Mouse (Mus musculus) lung, postnatal 0 days (tissue): ENCODE measurements at regions not wholly inside any gene's neighbourhood (a gene's known extent, or its start where the extent isn't known, plus 50 kb on each side); places are given as distances from the start of the nearest gene placed in this dataset.

ENCODE experiments used
- CTCF ChIP-seq: IDR thresholded peaks from 2 replicates; pipeline ENCODE4 v1.5.1; 2016; ENCODE audit warnings: antibody characterized with exemption, mild to moderate bottlenecking
- EP300 ChIP-seq: IDR thresholded peaks from 2 replicates; pipeline ENCODE4 v1.6.1; 2016; ENCODE audit warnings: antibody characterized with exemption, mild to moderate bottlenecking, control low read depth

- TF ChIP-seq CTCF (no peak), EP300 (no peak)
Measured at GRCm38 (mm10) chr16:12617781-12618180, 491.7 kb upstream of the Ercc4 start.
